Mouse (Mus musculus) limb, embryonic 10.5 days (tissue): Measurements from ENCODE around the gene Gipr. TPM values are rescaled to one million over a fixed set of nuclear protein-coding genes. Genes with fewer than 3 reads are reported as not detected.

Experiments
- DNase-seq: peaks from one replicate; pipeline ENCODE4 v3.0.0-alpha.2; 2017; ENCODE audit warnings: low spot score
- H3K27ac ChIP-seq: fragments of 300-500 bp; sonication (generic); 2 replicates; pipeline ENCODE4 v1.5.1; 2016; ENCODE audit warnings: mild to moderate bottlenecking
- H3K27me3 ChIP-seq: fragments of 300-500 bp; sonication (generic); 2 replicates; pipeline ENCODE4 v1.6.1; 2016; ENCODE audit warnings: low read depth, mild to moderate bottlenecking; ENCODE audit not compliant: poor library complexity, severe bottlenecking
- H3K36me3 ChIP-seq: fragments of 300-500 bp; sonication (generic); 2 replicates; pipeline ENCODE4 v1.6.1; 2016; ENCODE audit warnings: mild to moderate bottlenecking, moderate library complexity
- H3K4me1 ChIP-seq: fragments of 300-500 bp; sonication (generic); 2 replicates; pipeline ENCODE4 v1.6.1; 2016
- H3K4me3 ChIP-seq: fragments of 300-500 bp; sonication (generic); 2 replicates; pipeline ENCODE4 v1.5.1; 2016; ENCODE audit warnings: mild to moderate bottlenecking, moderate library complexity
- H3K9me3 ChIP-seq: fragments of 300-500 bp; sonication (generic); replicated peaks from 2 replicates; pipeline ENCODE4 v1.6.1; 2016; ENCODE audit warnings: mild to moderate bottlenecking
- WGBS: fragments of 180-500 bp; shearing (Covaris S2); methylation state at CpG from one replicate; pipeline ENCODE4 v1.1.7; 2016; 5-methylcytosine and 5-hydroxymethylcytosine counted together
- polyA plus RNA-seq: library from polyadenylated mRNA; unstranded; fragments of >200 nt; fragmentation: Nextera tagmentation; extraction: Ambion mirVana; gene quantifications from 2 replicates; pipeline ENCODE4 v1.2.1, GENCODE M21; 2016

Gipr gene
- polyA plus RNA-seq, 1 experiment from 2014 or later: 0.09 TPM

- peak overlapping the region; percentile 55 for H3K4me3 ChIP-seq
- H3K27ac ChIP-seq: peak overlapping the region; percentile 88
- under 1% methylated on average over 39 of the region's 39 CpGs for WGBS
- peak; percentile 97 for DNase-seq
- H3K4me1 ChIP-seq: peaks cover 14% of the 10 kb centered on the region
- no peaks in the 10 kb centered on the region for H3K9me3 ChIP-seq
- no peaks in the 10 kb centered on the region for H3K27me3 ChIP-seq
- peaks cover 50% of the 10 kb centered on the region for H3K36me3 ChIP-seq
Observed at GRCm38 (mm10) chr7:19131324-19131848, 34.5 kb downstream of the Gipr start.

GRCm38 (mm10) chr7:19130657-19131056 lies 35.3 kb downstream of the Gipr start:
- H3K36me3 ChIP-seq: peaks cover 49% of the 10 kb centered on the region
- H3K4me1 ChIP-seq: peaks cover 14% of the 10 kb centered on the region
- DNase-seq: no peak
- no peaks in the 10 kb centered on the region for H3K9me3 ChIP-seq
- WGBS: 27% methylated on average over 4 of the region's 4 CpGs
- peak overlapping the region; percentile 88 for H3K27ac ChIP-seq
- peak overlapping the region; percentile 55 for H3K4me3 ChIP-seq
- H3K27me3 ChIP-seq: no peaks in the 10 kb centered on the region

- WGBS: 95% methylated on average over 5 of the region's 5 CpGs
- H3K9me3 ChIP-seq: no peaks in the 10 kb centered on the region
- H3K27ac ChIP-seq: no peak overlapping the region
- no peak overlapping the region for H3K4me3 ChIP-seq
- H3K36me3 ChIP-seq: peaks cover 41% of the 10 kb centered on the region
- no peak for DNase-seq
- H3K4me1 ChIP-seq: peaks cover 14% of the 10 kb centered on the region
- no peaks in the 10 kb centered on the region for H3K27me3 ChIP-seq
Observed at GRCm38 (mm10) chr7:19129396-19129795, 36.5 kb downstream of the Gipr start.

- peaks cover 42% of the 10 kb centered on the region for H3K36me3 ChIP-seq
- DNase-seq: no peak
- 92% methylated on average over 5 of the region's 5 CpGs for WGBS
- H3K27ac ChIP-seq: no peak overlapping the region
- peaks cover 14% of the 10 kb centered on the region for H3K4me1 ChIP-seq
- H3K4me3 ChIP-seq: no peak overlapping the region
- no peaks in the 10 kb centered on the region for H3K9me3 ChIP-seq
- no peaks in the 10 kb centered on the region for H3K27me3 ChIP-seq
Observed at GRCm38 (mm10) chr7:19127744-19128143, 38.2 kb downstream of the Gipr start.

- Histone ChIP-seq H3K36me3 (peaks cover 48% of the 10 kb centered on the region), H3K27me3 (no peaks in the 10 kb centered on the region), H3K4me1 (peaks cover 10% of the 10 kb centered on the region), H3K4me3 (no peak overlapping the region), H3K9me3 (no peaks in the 10 kb centered on the region), H3K27ac (no peak overlapping the region)
- WGBS: 87% methylated on average over 6 of the region's 6 CpGs
- no peak for DNase-seq
Observed at GRCm38 (mm10) chr7:19124713-19125112, 41.2 kb downstream of the Gipr start.

- no peak overlapping the region for H3K27ac ChIP-seq
- H3K36me3 ChIP-seq: peaks cover 25% of the 10 kb centered on the region
- H3K9me3 ChIP-seq: peaks cover 9% of the 10 kb centered on the region; the same call in 1 of the 2 replicates
- peaks cover 6% of the 10 kb centered on the region; the same call in 1 of the 2 replicates for H3K27me3 ChIP-seq
- H3K4me1 ChIP-seq: peaks cover 16% of the 10 kb centered on the region
- no peak for DNase-seq
- 93% methylated on average over 4 of the region's 4 CpGs for WGBS
- no peak overlapping the region for H3K4me3 ChIP-seq
Observed at GRCm38 (mm10) chr7:19121686-19122085, 44.2 kb downstream of the Gipr start.

GRCm38 (mm10) chr7:19119631-19120429 lies 46.1 kb downstream of the Gipr start, which contains the start of gene Fbxo46:
Gene Fbxo46, plus strand, starts transcription at chr7:19119859.
- DNase-seq: peak; percentile 87
- peaks cover 6% of the 10 kb centered on the region; the same call in 1 of the 2 replicates for H3K27me3 ChIP-seq
- peaks cover 15% of the 10 kb centered on the region for H3K36me3 ChIP-seq
- H3K4me1 ChIP-seq: peaks cover 16% of the 10 kb centered on the region
- peaks cover 9% of the 10 kb centered on the region; the same call in 1 of the 2 replicates for H3K9me3 ChIP-seq
- 3% methylated on average over 34 of the region's 34 CpGs for WGBS
- peak within 1 kb of the TSS; percentile 79 for H3K4me3 ChIP-seq
- H3K27ac ChIP-seq: peak within 1 kb of the TSS; percentile 86

GRCm38 (mm10) chr7:19119083-19119482 lies 46.8 kb downstream of the Gipr start:
- no peak overlapping the region for H3K4me3 ChIP-seq
- no peak for DNase-seq
- peaks cover 16% of the 10 kb centered on the region for H3K4me1 ChIP-seq
- peaks cover 13% of the 10 kb centered on the region for H3K36me3 ChIP-seq
- H3K27ac ChIP-seq: no peak overlapping the region
- 90% methylated on average over 8 of the region's 8 CpGs for WGBS
- H3K27me3 ChIP-seq: peaks cover 6% of the 10 kb centered on the region; the same call in 1 of the 2 replicates
- H3K9me3 ChIP-seq: peaks cover 9% of the 10 kb centered on the region; the same call in 1 of the 2 replicates

- Histone ChIP-seq H3K4me1 (peaks cover 16% of the 10 kb centered on the region), H3K36me3 (peaks cover 13% of the 10 kb centered on the region), H3K9me3 (peaks cover 9% of the 10 kb centered on the region; the same call in 1 of the 2 replicates), H3K27me3 (peaks cover 6% of the 10 kb centered on the region; the same call in 1 of the 2 replicates), H3K4me3 (peak within 1 kb of the TSS; percentile 42), H3K27ac (peak within 1 kb of the TSS; percentile 75)
- WGBS: 19% methylated on average over 64 of the region's 64 CpGs
- peak; percentile 82 for DNase-seq
Observed at GRCm38 (mm10) chr7:19118028-19118771, 47.7 kb downstream of the Gipr start, which contains the start of gene Gm4969. Gene Gm4969, minus strand, starts transcription at chr7:19118368.

GRCm38 (mm10) chr7:19109565-19109964 lies 56.4 kb downstream of the Gipr start:
- Histone ChIP-seq H3K9me3 (no peaks in the 10 kb centered on the region), H3K27ac (no peak overlapping the region), H3K4me3 (no peak overlapping the region), H3K4me1 (no peaks in the 10 kb centered on the region), H3K27me3 (no peaks in the 10 kb centered on the region), H3K36me3 (no peaks in the 10 kb centered on the region)
- DNase-seq: no peak
- 85% methylated on average over 1 of the region's 1 CpGs for WGBS

- Histone ChIP-seq H3K9me3 (no peaks in the 10 kb centered on the region), H3K4me1 (no peaks in the 10 kb centered on the region), H3K4me3 (no peak overlapping the region), H3K27me3 (no peaks in the 10 kb centered on the region), H3K27ac (no peak overlapping the region), H3K36me3 (no peaks in the 10 kb centered on the region)
- whole genome bisulfite sequencing: 66% methylated on average over 3 of the region's 3 CpGs
- no peak for DNase-seq
Observed at GRCm38 (mm10) chr7:19107436-19107835, 58.5 kb downstream of the Gipr start.
